Mouse (Mus musculus): ENCODE data around the gene Tmem41a. TPM values are rescaled to one million over a fixed set of nuclear protein-coding genes. Genes with fewer than 3 reads are reported as not detected.
"Not testable (repeated sequence)": the region's sequence is repeated elsewhere in the genome, so short reads cannot be mapped to it uniquely, and the experiment has no call there.

The Tmem41a gene
- polyA plus RNA-seq (2015; fragmentation: Nextera tagmentation; extraction: Ambion mirVana) = 24.6 and 25.2 TPM in 2 replicates

- H3K27ac ChIP-seq = peak within 1 kb of the TSS; percentile 61
These were observed at the start of gene Tmem41a for GRCm38 (mm10) chr16:21946761-21947715. Tmem41a (minus strand) TSS chr16:21947552.

DNA sequence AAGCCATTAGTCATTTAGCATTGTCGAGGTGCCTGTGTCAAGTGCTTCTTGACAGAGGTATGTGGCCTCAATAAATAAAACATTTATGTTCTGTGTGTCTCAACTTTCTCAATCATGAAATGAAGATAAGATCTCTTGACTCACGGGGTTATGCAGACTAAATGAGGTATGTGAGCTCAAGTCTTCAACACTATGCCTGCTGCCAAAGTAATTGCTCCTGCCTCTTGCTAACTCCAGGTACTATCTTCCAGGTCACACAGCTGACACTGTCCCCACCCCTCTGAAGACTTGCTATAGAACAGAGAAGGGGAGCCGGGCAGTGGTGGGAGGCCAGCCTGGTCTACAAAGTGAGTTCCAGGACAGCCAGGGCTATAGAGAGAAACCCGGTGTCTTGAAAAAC is 49.0 kb upstream of the Tmem41a start:
- peak overlapping the region; percentile 86 for H3K27ac ChIP-seq
- H3K4me2 ChIP-seq = peak overlapping the region; percentile 16; the same call in 1 of the 2 replicates
- H3K4me1 ChIP-seq = peaks cover 15% of the 10 kb centered on the region
- no peak for ATAC-seq (ENCODE audit: borderline replicate concordance, extremely low read depth, low FRiP score, low TSS enrichment)
- no peaks in the 10 kb centered on the region for H3K9me3 ChIP-seq
- H3K4me3 ChIP-seq = no peak overlapping the region
- H3K27me3 ChIP-seq = no peaks in the 10 kb centered on the region
- WGBS = 33% methylated on average over 4 of the region's 4 CpGs
- H3K9ac ChIP-seq = no peak overlapping the region
- no peaks in the 10 kb centered on the region for H3K36me3 ChIP-seq

More at GRCm38 (mm10) chr16:21946761-21947715, at the start of gene Tmem41a:
- peak; percentile 98 for ATAC-seq (ENCODE audit: borderline replicate concordance, extremely low read depth, low FRiP score, low TSS enrichment)
- Histone ChIP-seq H3K36me3 (no peaks in the 10 kb centered on the region), H3K4me2 (peak within 1 kb of the TSS; percentile 94), H3K4me1 (peaks cover 9% of the 10 kb centered on the region), H3K9ac (peak within 1 kb of the TSS; percentile 76), H3K4me3 (peak within 1 kb of the TSS; percentile 81), H3K9me3 (no peaks in the 10 kb centered on the region), H3K27me3 (no peaks in the 10 kb centered on the region)
- whole genome bisulfite sequencing = under 1% methylated on average over 57 of the region's 63 CpGs

GRCm38 (mm10) chr16:21995304-21995703 is 48.0 kb upstream of the Tmem41a start, which contains the start of gene Liph:
Liph (minus strand) TSS chr16:21995663.
- Histone ChIP-seq H3K27ac (peak within 1 kb of the TSS; percentile 86), H3K4me2 (peak within 1 kb of the TSS; percentile 51), H3K4me1 (peaks cover 15% of the 10 kb centered on the region), H3K4me3 (peak within 1 kb of the TSS; percentile 19), H3K36me3 (no peaks in the 10 kb centered on the region), H3K9me3 (no peaks in the 10 kb centered on the region), H3K9ac (no peak within 1 kb of the TSS), H3K27me3 (no peaks in the 10 kb centered on the region)
- 12% methylated on average over 16 of the region's 16 CpGs for WGBS
- no peak for ATAC-seq (ENCODE audit: borderline replicate concordance, extremely low read depth, low FRiP score, low TSS enrichment)

DNA sequence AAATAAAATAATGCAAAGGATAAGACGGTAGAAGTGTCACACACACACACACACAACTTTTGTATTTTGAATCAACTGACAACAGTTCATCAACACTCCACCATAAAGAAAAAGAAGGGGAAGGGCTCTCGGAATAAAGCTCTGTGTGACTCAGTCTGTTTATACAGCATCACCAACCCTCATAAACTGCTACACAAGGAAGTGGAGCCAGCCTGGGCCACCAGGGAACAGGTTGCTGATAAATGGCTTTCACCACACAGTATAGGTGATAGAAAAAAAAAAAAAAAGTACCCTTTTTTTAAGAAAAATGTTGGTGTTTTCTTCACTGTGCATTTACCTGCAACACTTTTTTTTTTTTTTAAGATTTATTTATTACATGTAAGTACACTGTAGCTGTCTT is 44.4 kb upstream of the Tmem41a start:
- WGBS = 59% methylated on average over 2 of the region's 2 CpGs
- H3K27me3 ChIP-seq = no peaks in the 10 kb centered on the region
- ATAC-seq (ENCODE audit: borderline replicate concordance, extremely low read depth, low FRiP score, low TSS enrichment) = no peak

GRCm38 (mm10) chr16:21990893-21991292 is 43.5 kb upstream of the Tmem41a start:
- H3K9me3 ChIP-seq; H3K36me3 ChIP-seq; H3K4me2 ChIP-seq; H3K27me3 ChIP-seq; H3K4me3 ChIP-seq; H3K4me1 ChIP-seq; H3K27ac ChIP-seq; H3K9ac ChIP-seq; ATAC-seq (ENCODE audit: borderline replicate concordance, extremely low read depth, low FRiP score, low TSS enrichment): not testable (repeated sequence)

More for the DNA sequence above, 44.4 kb upstream of the Tmem41a start:
- no peaks in the 10 kb centered on the region for H3K36me3 ChIP-seq
- H3K4me3 ChIP-seq = no peak overlapping the region
- no peaks in the 10 kb centered on the region for H3K9me3 ChIP-seq
- peaks cover 13% of the 10 kb centered on the region for H3K4me1 ChIP-seq
- H3K27ac ChIP-seq = no peak overlapping the region
- H3K9ac ChIP-seq = no peak overlapping the region
- no peak overlapping the region for H3K4me2 ChIP-seq

DNA sequence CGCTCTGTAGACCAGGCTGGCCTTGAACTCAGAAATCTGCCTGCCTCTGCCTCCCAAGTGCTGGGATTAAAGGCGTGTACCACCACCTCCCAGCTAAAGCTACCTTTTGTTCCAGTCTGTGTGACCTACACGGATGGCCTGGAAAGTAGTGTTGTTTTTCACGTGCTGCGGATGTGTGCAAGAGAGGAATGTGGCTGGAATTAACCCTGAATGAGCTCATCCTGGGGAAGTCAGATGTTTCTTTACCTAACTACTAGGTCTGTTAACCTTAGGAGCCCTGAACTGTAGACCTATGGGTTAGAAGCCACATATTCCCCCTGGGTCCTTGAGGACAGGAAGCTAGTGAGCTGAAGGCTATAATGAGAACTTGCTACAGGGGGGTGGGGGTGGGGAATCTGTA is 40.6 kb upstream of the Tmem41a start:
- no peaks in the 10 kb centered on the region for H3K4me1 ChIP-seq
- 46% methylated on average over 5 of the region's 5 CpGs for WGBS
- H3K27me3 ChIP-seq = no peaks in the 10 kb centered on the region
- ATAC-seq (ENCODE audit: borderline replicate concordance, extremely low read depth, low FRiP score, low TSS enrichment) = no peak
- H3K4me3 ChIP-seq = no peak overlapping the region
- H3K9me3 ChIP-seq = no peaks in the 10 kb centered on the region
- no peaks in the 10 kb centered on the region for H3K36me3 ChIP-seq
- no peak overlapping the region for H3K27ac ChIP-seq
- H3K9ac ChIP-seq = no peak overlapping the region
- no peak overlapping the region for H3K4me2 ChIP-seq

- no peaks in the 10 kb centered on the region for H3K36me3 ChIP-seq
- H3K4me2 ChIP-seq = no peak overlapping the region
- 8% methylated on average over 3 of the region's 3 CpGs for WGBS
- no peaks in the 10 kb centered on the region for H3K4me1 ChIP-seq
- no peaks in the 10 kb centered on the region for H3K27me3 ChIP-seq
- H3K9ac ChIP-seq = no peak overlapping the region
- no peak for ATAC-seq (ENCODE audit: borderline replicate concordance, extremely low read depth, low FRiP score, low TSS enrichment)
- H3K4me3 ChIP-seq = no peak overlapping the region
- no peak overlapping the region for H3K27ac ChIP-seq
- H3K9me3 ChIP-seq = no peaks in the 10 kb centered on the region
These were observed 38.8 kb upstream of the Tmem41a start for GRCm38 (mm10) chr16:21986191-21986590.

- 85% methylated on average over 12 of the region's 12 CpGs for WGBS
- Histone ChIP-seq H3K4me2 (no peak overlapping the region), H3K9me3 (no peaks in the 10 kb centered on the region), H3K4me1 (no peaks in the 10 kb centered on the region), H3K27ac (no peak overlapping the region), H3K4me3 (no peak overlapping the region), H3K36me3 (no peaks in the 10 kb centered on the region), H3K9ac (no peak overlapping the region), H3K27me3 (no peaks in the 10 kb centered on the region)
- no peak for ATAC-seq (ENCODE audit: borderline replicate concordance, extremely low read depth, low FRiP score, low TSS enrichment)
These were observed 36.7 kb upstream of the Tmem41a start for GRCm38 (mm10) chr16:21984091-21984490.

DNA sequence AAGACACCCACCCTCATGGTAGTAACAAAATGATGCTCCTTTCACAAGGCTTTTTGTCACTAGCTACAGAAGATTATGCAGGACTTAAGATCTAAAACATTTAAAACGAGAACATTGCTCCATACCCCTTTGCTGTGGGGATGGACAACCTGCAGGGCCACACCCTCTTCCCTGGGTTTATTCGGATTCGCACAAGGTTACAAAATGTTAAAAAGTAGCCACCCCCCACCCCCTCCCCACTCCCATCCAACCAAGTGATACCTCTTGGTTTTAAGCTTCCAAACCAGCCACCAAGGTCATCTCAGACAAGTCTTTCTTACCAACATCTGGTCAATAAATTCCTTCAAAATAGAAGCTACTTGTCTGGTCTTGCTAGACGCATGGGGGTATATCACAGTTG is 36.2 kb upstream of the Tmem41a start:
- H3K36me3 ChIP-seq = no peaks in the 10 kb centered on the region
- no peaks in the 10 kb centered on the region for H3K4me1 ChIP-seq
- H3K27ac ChIP-seq = no peak overlapping the region
- no peak for ATAC-seq (ENCODE audit: borderline replicate concordance, extremely low read depth, low FRiP score, low TSS enrichment)
- 91% methylated on average over 4 of the region's 4 CpGs for WGBS
- H3K4me3 ChIP-seq = no peak overlapping the region
- H3K9me3 ChIP-seq = no peaks in the 10 kb centered on the region
- H3K27me3 ChIP-seq = no peaks in the 10 kb centered on the region
- H3K9ac ChIP-seq = no peak overlapping the region
- H3K4me2 ChIP-seq = no peak overlapping the region

DNA sequence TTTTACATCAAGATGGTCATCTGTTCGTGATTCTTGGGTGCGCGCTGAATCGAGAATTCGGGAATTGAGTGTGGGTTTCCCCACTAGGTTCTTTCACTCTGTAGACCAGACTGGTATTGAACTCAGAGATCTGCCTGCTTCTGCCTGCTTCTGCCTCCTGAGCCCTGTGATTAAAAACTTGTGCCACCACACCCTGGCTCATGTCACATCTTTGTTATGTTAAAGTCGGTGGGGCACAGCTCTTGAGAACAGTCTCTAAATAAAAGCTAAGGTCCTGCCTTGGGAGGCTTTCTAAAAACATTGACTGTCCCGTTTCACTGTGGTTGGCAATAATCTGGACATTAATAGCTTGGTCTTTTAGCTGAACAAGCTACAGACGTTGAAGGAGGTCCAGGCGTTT is 35.8 kb upstream of the Tmem41a start:
- ATAC-seq (ENCODE audit: borderline replicate concordance, extremely low read depth, low FRiP score, low TSS enrichment) = no peak

GRCm38 (mm10) chr16:21977347-21977746 is 30.0 kb upstream of the Tmem41a start:
- no peak for ATAC-seq (ENCODE audit: borderline replicate concordance, extremely low read depth, low FRiP score, low TSS enrichment)
- 66% methylated on average over 5 of the region's 5 CpGs for WGBS
- H3K4me3 ChIP-seq = no peak overlapping the region
- H3K9ac ChIP-seq = no peak overlapping the region
- no peaks in the 10 kb centered on the region for H3K9me3 ChIP-seq
- H3K4me2 ChIP-seq = no peak overlapping the region
- H3K36me3 ChIP-seq = no peaks in the 10 kb centered on the region
- no peak overlapping the region for H3K27ac ChIP-seq
- H3K4me1 ChIP-seq = no peaks in the 10 kb centered on the region
- peaks cover 6% of the 10 kb centered on the region; the same call in 1 of the 2 replicates for H3K27me3 ChIP-seq

More for the DNA sequence above, 35.8 kb upstream of the Tmem41a start:
- Histone ChIP-seq H3K4me3 (no peak overlapping the region), H3K27me3 (no peaks in the 10 kb centered on the region), H3K4me1 (no peaks in the 10 kb centered on the region), H3K27ac (no peak overlapping the region), H3K9ac (no peak overlapping the region), H3K36me3 (no peaks in the 10 kb centered on the region), H3K4me2 (no peak overlapping the region), H3K9me3 (no peaks in the 10 kb centered on the region)
- WGBS = 92% methylated on average over 9 of the region's 9 CpGs

GRCm38 (mm10) chr16:21976203-21976602 is 28.9 kb upstream of the Tmem41a start:
- no peaks in the 10 kb centered on the region for H3K9me3 ChIP-seq
- no peaks in the 10 kb centered on the region for H3K4me1 ChIP-seq
- H3K27me3 ChIP-seq = peaks cover 6% of the 10 kb centered on the region; the same call in 1 of the 2 replicates
- H3K36me3 ChIP-seq = no peaks in the 10 kb centered on the region
- no peak overlapping the region for H3K27ac ChIP-seq
- ATAC-seq (ENCODE audit: borderline replicate concordance, extremely low read depth, low FRiP score, low TSS enrichment) = no peak
- H3K4me3 ChIP-seq = no peak overlapping the region
- H3K4me2 ChIP-seq = peak overlapping the region; percentile 37; the same call in 1 of the 2 replicates
- no peak overlapping the region for H3K9ac ChIP-seq
- WGBS = 7% methylated on average over 16 of the region's 16 CpGs
